Mouse (Mus musculus) lung, embryonic 15.5 days (tissue): ENCODE measurements around the gene Tmem258. TPM values are rescaled to one million over a fixed set of nuclear protein-coding genes. Genes with fewer than 3 reads are reported as not detected.

ENCODE experiments used
- ATAC-seq: fragments of 200-750 bp; cut with Nextera tagmentation; 2 replicates; pipeline ENCODE4 v1.8.0; 2017; ENCODE audit warnings: moderate number of reproducible peaks, borderline replicate concordance; ENCODE audit not compliant: low FRiP score, low TSS enrichment; ENCODE audit errors: extremely low read depth
- H3K27ac ChIP-seq: fragments of 300-500 bp; sonication (generic); 2 replicates; pipeline ENCODE4 v1.5.1; 2015; ENCODE audit warnings: moderate library complexity, mild to moderate bottlenecking, inconsistent platforms
- H3K27me3 ChIP-seq: fragments of 300-500 bp; sonication (generic); 2 replicates; pipeline ENCODE4 v1.6.1; 2015; ENCODE audit warnings: inconsistent platforms
- H3K36me3 ChIP-seq: fragments of 300-500 bp; sonication (generic); 2 replicates; pipeline ENCODE4 v1.6.1; 2015; ENCODE audit warnings: inconsistent platforms
- H3K4me1 ChIP-seq: fragments of 300-500 bp; sonication (generic); 2 replicates; pipeline ENCODE4 v1.6.1; 2015; ENCODE audit warnings: inconsistent platforms
- H3K4me2 ChIP-seq: fragments of 300-500 bp; sonication (generic); 2 replicates; pipeline ENCODE4 v1.6.1; 2015; ENCODE audit warnings: inconsistent platforms, mild to moderate bottlenecking, moderate library complexity
- H3K4me3 ChIP-seq: fragments of 300-500 bp; sonication (generic); 2 replicates; pipeline ENCODE4 v1.5.1; 2015; ENCODE audit warnings: mild to moderate bottlenecking, inconsistent platforms
- H3K9ac ChIP-seq: fragments of 300-500 bp; sonication (generic); 2 replicates; pipeline ENCODE4 v1.6.1; 2015; ENCODE audit warnings: inconsistent platforms
- H3K9me3 ChIP-seq: fragments of 300-500 bp; sonication (generic); 2 replicates; pipeline ENCODE4 v1.6.1; 2016; ENCODE audit warnings: inconsistent platforms
- WGBS: fragments of 180-500 bp; shearing (Covaris S2); methylation state at CpG from one replicate; pipeline ENCODE4 v1.1.7; 2015; 5-methylcytosine and 5-hydroxymethylcytosine counted together
- polyA plus RNA-seq: library from polyadenylated mRNA; unstranded; fragments of >200 nt; fragmentation: Nextera tagmentation; extraction: Ambion mirVana; gene quantifications from 2 replicates; pipeline ENCODE4 v1.2.1, GENCODE M21; 2015

Gene Tmem258
- polyA plus RNA-seq, 1 experiment from 2014 or later, result 440 TPM

DNA sequence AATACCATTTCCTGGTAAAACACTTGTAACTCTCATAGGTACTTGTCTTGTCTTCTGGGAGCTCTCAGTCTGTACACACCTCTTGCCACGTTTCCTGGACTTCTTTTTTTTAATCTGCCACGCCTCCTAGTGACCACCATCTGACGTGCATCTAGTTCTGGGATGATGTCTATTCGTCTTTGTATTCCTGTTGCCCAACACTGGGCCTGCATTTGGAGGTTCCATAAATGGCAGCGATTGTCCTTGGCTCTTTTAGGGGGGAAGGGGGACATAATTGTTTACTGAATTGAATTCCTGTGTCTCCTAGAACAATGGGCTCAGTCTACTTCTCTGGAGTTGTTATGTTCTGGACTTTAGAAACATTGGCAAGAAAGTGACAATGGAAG lies 795 bp downstream of the Tmem258 start:
- peak overlapping the region; percentile 79 for H3K4me2 ChIP-seq
- H3K4me3 ChIP-seq, result peak overlapping the region; percentile 79
- H3K36me3 ChIP-seq, result peaks cover 48% of the 10 kb centered on the region
- peak overlapping the region; percentile 86 for H3K9ac ChIP-seq
- H3K9me3 ChIP-seq, result no peaks in the 10 kb centered on the region
- 1% methylated on average over 5 of the region's 5 CpGs for WGBS
- ATAC-seq, result peak; percentile 41; the same call in 1 of the 2 replicates
- no peaks in the 10 kb centered on the region for H3K27me3 ChIP-seq
- H3K27ac ChIP-seq, result peak overlapping the region; percentile 77
- peaks cover 17% of the 10 kb centered on the region for H3K4me1 ChIP-seq

DNA sequence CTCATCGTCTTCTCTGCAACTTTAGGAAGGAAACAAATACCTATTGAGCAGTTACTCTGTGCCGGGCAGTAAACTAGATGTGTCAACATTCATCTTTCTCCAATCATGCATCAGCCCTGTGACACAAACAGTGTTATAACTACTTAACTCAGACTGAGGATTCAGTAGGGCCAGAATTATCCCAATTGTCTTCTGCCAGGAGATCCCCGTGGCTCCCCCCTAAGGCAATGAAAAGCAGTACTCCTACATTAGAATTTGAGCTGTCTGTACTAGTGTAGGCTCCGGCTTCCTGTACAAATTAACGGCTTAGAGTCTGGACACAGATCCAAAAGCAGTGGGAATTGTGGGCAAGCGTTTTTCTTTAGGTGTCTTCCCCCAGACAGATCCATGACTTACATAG lies 1.2 kb downstream of the Tmem258 start:
- H3K4me1 ChIP-seq, result peaks cover 17% of the 10 kb centered on the region
- H3K9me3 ChIP-seq, result no peaks in the 10 kb centered on the region
- no peaks in the 10 kb centered on the region for H3K27me3 ChIP-seq
- peaks cover 48% of the 10 kb centered on the region for H3K36me3 ChIP-seq
- H3K27ac ChIP-seq, result 0 out of 2 replicates have a peak overlapping the region, but pooled peaks have one; percentile 11
- no peak overlapping the region for H3K9ac ChIP-seq
- WGBS, result 63% methylated on average over 6 of the region's 6 CpGs
- peak overlapping the region; percentile 79 for H3K4me3 ChIP-seq
- peak overlapping the region; percentile 79 for H3K4me2 ChIP-seq
- no peak for ATAC-seq

DNA sequence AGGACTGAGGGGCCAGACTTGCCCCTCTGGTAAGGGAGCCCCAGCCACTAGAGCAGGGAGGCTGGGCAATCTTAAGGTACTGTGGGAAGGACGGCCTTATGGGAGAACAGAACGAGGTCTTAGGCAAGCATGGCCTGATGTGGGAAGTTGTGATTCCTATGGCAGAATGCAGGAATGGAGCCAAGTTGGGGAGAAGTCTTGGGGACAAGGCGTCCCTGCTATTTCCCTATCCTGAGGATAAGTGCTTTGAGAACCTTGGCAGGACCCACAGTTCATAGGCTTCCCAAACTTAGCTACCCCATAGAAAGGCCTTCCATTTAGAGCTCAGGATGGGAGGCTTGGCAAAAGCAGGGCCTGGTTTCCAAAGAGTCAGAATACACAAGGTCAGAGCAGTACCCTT lies 5.0 kb downstream of the Tmem258 start:
- ATAC-seq, result no peak
- peaks cover 59% of the 10 kb centered on the region for H3K36me3 ChIP-seq
- 73% methylated on average over 3 of the region's 3 CpGs for WGBS

DNA sequence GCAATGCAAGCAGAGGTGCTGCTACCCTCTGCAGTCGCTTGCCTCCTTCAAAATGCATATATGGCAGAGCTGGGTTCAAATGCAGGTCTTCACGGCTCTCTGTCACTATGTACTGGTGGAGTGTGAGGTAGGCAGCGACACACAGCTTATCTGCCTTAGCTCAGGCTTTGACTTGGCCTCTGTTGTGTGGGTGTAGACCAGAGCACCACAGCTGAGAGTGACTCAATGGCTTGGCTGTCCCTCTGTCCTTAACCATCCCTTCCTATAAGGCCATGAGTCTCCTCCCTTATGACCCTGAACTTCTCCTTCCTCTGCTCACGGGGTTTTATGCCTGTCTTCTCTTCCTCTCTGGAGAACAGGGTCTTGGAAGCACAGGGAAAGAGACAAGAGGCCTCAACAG lies 7.1 kb downstream of the Tmem258 start:
- WGBS, result 73% methylated on average over 4 of the region's 4 CpGs
- Histone ChIP-seq H3K36me3 (peaks cover 62% of the 10 kb centered on the region), H3K9me3 (no peaks in the 10 kb centered on the region), H3K4me2 (no peak overlapping the region), H3K4me1 (no peaks in the 10 kb centered on the region), H3K9ac (no peak overlapping the region), H3K27ac (no peak overlapping the region), H3K4me3 (no peak overlapping the region), H3K27me3 (no peaks in the 10 kb centered on the region)
- no peak for ATAC-seq

More for the DNA sequence above, 5.0 kb downstream of the Tmem258 start:
- no peak overlapping the region for H3K9ac ChIP-seq
- H3K4me1 ChIP-seq, result peaks cover 9% of the 10 kb centered on the region
- H3K27me3 ChIP-seq, result no peaks in the 10 kb centered on the region
- H3K9me3 ChIP-seq, result no peaks in the 10 kb centered on the region
- no peak overlapping the region for H3K27ac ChIP-seq
- no peak overlapping the region for H3K4me3 ChIP-seq
- no peak overlapping the region for H3K4me2 ChIP-seq

DNA sequence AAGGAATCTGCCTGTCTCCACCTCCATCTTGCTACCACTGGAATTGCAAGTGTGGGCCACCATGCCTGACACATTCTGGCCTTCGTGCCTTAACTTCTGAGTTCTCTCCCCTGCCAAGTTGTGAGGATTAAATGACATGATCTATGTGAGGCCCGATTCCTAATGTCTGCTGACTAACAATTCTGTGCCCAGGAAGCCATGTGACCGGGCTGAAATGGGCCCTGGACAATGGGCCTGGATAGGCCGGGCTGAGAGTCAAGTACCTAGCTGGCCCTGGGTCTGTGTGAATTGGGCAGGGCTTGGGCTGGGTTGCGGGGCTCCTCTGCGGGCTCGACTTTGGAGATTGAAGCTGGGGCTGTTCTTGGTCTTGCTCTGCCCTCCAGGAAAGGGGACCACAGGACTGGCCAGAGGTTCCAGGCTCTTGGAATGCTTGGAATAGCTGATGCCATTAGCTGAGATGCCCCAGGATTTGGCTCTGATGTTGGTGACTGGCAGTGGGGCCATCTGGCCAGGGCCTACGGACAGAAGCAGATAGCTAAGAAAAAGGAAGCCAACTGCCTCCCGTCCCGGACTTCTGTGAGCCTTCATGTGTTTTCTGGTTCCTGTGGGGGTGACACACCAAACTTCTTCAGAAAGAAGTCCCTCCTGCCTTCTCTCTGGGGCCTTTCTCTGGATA lies 10.1 kb downstream of the Tmem258 start:
- Histone ChIP-seq H3K9ac (no peak overlapping the region), H3K36me3 (peaks cover 41% of the 10 kb centered on the region), H3K4me2 (no peak overlapping the region), H3K27me3 (no peaks in the 10 kb centered on the region), H3K4me1 (no peaks in the 10 kb centered on the region), H3K9me3 (no peaks in the 10 kb centered on the region), H3K27ac (no peak overlapping the region), H3K4me3 (no peak overlapping the region)
- no peak for ATAC-seq
- WGBS, result 83% methylated on average over 10 of the region's 10 CpGs

DNA sequence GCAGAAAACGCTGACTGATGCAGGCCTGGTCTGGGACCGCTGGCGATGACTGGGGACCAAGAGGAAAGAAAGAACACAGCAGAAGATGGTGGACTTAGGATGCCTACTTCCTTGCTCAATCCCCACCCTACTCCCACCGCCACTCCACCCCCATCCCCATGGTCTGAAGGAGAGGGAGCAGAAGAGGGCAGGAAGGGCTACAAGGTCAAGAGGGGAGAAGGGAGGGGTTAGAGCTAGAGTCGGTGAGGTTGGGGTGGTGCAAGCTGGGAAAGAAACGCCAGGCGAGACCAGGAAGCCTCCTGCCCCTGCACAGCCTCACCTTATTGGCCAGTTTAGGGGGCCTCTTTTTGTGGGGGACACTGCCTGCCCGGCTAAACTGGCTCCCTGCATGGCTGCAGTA lies 12.3 kb downstream of the Tmem258 start:
- no peak for ATAC-seq
- Histone ChIP-seq H3K36me3 (peaks cover 20% of the 10 kb centered on the region), H3K4me1 (peaks cover 6% of the 10 kb centered on the region; the same call in 1 of the 2 replicates)

DNA sequence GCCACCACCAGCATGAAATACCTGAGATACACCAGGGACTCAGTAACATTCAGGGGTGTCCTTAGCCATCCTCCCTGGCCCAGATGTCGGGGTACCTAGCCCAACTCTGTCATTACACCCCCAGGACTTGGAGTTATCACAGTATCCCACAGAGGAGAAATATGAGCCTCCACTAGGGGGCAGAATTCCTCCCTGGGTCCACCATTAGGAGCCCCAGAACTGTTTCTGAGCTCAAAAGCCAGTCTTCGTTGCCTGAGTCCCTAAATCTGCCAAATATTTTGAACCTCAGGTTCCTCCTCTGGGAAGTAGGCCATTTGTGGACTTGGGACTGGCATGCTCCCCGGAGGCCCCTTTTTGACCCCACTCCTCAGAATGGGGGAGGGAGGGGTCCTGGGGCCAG lies 15.3 kb downstream of the Tmem258 start:
- H3K9ac ChIP-seq, result no peak overlapping the region
- H3K27me3 ChIP-seq, result no peaks in the 10 kb centered on the region
- 38% methylated on average over 3 of the region's 3 CpGs for WGBS
- H3K27ac ChIP-seq, result peak overlapping the region; percentile 29; the same call in 1 of the 2 replicates
- H3K4me1 ChIP-seq, result peaks cover 12% of the 10 kb centered on the region
- no peak for ATAC-seq
- H3K4me3 ChIP-seq, result no peak overlapping the region
- no peak overlapping the region for H3K4me2 ChIP-seq
- H3K9me3 ChIP-seq, result no peaks in the 10 kb centered on the region
- 0 out of 2 replicates have a peak, but pooled peaks cover under 1% of the 10 kb centered on the region for H3K36me3 ChIP-seq

More for the DNA sequence above, 12.3 kb downstream of the Tmem258 start:
- Histone ChIP-seq H3K9me3 (no peaks in the 10 kb centered on the region), H3K9ac (no peak overlapping the region), H3K4me3 (no peak overlapping the region), H3K4me2 (no peak overlapping the region), H3K27ac (no peak overlapping the region), H3K27me3 (no peaks in the 10 kb centered on the region)
- WGBS, result 67% methylated on average over 8 of the region's 8 CpGs

DNA sequence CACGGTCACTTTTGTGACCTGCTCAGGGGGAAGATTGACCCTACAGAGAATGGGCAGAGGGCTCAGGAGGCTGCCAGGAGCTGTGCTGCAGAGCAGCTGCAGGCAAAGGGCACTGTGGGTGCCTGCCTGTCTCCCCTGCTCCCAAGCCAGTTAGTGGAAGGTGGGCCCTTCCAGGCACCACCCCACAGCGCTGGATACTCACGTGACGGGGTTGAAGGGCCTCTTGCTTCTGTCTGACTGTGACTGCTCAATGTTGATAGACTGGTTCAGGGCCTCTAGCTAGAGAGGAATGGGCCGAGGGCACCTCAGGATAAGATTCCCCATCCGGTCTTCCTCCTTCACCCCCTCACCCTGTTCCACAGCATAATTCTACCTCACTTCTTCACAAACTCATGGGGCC lies 15.8 kb downstream of the Tmem258 start:
- 36% methylated on average over 6 of the region's 6 CpGs for WGBS
- peak overlapping the region; percentile 29; the same call in 1 of the 2 replicates for H3K27ac ChIP-seq

DNA sequence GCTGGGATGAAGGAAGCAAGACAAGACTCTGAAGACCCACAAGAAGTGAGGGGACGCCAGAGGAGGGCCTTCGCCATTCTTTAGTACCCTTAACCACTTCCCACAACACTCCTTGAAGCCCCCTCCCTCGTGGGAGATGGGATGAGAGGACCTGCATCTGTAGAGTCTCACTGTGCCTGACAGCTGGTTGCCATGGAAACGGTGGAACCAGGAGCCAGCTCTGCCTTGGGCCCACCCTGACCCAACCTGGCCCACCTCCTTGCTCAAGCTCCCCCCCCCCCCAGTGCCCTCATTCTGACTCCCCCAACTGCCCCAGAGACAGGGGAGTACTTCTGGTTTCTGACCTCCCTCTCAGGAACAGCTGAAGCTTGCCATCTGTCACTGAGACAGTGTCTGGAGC lies 17.8 kb downstream of the Tmem258 start:
- Histone ChIP-seq H3K4me3 (no peak overlapping the region), H3K9ac (no peak overlapping the region), H3K27me3 (no peaks in the 10 kb centered on the region), H3K4me2 (no peak overlapping the region), H3K4me1 (peaks cover 31% of the 10 kb centered on the region), H3K36me3 (no peaks in the 10 kb centered on the region), H3K9me3 (no peaks in the 10 kb centered on the region), H3K27ac (no peak overlapping the region)
- no peak for ATAC-seq
- WGBS, result 30% methylated on average over 4 of the region's 4 CpGs

More for the DNA sequence above, 15.8 kb downstream of the Tmem258 start:
- Histone ChIP-seq H3K9me3 (no peaks in the 10 kb centered on the region), H3K4me1 (peaks cover 13% of the 10 kb centered on the region), H3K4me3 (no peak overlapping the region), H3K4me2 (no peak overlapping the region), H3K36me3 (no peaks in the 10 kb centered on the region), H3K27me3 (no peaks in the 10 kb centered on the region), H3K9ac (no peak overlapping the region)
- ATAC-seq, result peak; percentile 41; the same call in 1 of the 2 replicates

DNA sequence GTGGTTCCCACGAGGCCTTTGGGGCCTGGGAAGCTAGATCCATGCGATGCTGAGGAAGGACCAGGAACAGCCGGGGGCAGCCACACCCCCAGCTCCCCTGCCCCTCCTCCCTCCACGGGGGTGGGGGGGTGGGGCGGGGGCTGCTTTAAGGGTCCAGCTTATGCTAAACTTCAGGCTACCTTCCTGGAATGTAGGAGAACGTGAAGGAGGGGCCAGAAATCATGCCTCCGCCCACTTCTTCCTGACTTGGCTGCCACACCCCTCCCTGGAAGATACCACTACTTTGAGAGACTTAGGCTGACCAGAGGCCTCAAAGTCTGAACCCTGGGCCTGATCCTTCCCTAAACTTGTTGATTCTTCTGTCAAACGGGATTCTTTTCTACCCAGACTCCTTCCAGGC lies 18.8 kb downstream of the Tmem258 start:
- no peak overlapping the region for H3K9ac ChIP-seq
- no peak overlapping the region for H3K27ac ChIP-seq
- H3K4me2 ChIP-seq, result no peak overlapping the region
- 17% methylated on average over 7 of the region's 8 CpGs for WGBS
- H3K36me3 ChIP-seq, result no peaks in the 10 kb centered on the region
- H3K27me3 ChIP-seq, result no peaks in the 10 kb centered on the region
- ATAC-seq, result no peak
- no peaks in the 10 kb centered on the region for H3K9me3 ChIP-seq
- H3K4me1 ChIP-seq, result peaks cover 31% of the 10 kb centered on the region
- no peak overlapping the region for H3K4me3 ChIP-seq

DNA sequence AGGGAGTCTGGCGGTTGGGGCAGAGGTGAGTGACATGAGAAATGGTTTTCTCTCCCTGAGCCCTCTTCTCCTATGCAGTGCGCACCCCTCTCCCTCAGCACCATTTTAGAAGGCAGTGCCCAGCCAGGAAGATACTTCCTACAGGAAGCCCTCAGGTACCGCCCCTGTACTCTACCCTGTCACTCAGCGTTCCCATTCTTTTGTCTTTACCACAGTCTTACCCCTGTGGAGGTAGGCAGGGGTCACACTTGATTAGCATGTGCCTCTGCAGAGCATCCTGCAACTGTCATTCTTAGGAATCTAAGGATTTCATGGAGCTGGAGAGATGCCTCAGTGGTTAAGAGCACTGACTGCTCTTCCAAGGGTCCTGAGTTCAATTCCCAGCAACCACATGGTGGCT lies 19.7 kb downstream of the Tmem258 start:
- no peak for ATAC-seq

DNA sequence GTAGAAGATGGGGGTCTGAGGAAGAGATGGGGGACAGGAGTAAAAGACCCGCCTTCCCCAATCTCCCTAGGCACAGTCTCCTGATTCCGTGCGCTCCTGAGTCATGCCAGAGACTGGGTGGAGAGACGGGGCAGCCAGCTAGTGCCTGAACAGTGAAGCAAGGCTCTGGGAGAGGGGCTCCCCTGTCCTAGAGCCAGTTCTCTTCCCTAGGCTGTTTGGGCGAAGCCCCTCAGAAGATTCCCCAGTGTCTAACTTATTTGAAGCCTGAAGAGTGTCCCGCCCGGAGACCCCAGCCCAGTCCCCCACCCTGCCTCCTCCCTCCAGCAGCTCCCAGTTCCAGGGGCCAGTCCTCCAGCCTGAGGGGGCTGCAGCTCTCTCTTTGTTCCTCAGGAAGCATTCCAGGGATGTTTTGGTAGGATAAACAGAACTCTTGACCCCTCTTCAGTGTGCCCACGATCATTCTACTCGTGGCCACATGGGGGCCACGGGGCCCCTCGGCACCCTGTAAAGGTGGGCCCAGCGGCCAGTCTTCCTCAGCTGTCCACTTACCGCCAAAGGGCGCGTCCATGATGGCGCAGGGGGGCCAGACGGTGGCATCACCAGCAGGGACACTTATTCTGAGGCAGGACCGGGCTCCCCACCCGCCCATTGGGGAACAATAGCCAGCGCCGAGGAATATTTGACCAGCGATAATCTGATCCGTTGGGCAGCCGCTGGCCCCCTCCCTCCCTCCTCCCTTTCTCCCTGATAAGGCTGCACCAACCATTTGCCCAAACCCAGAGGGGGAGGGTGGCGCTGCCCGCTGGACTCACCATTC lies 21.0 kb downstream of the Tmem258 start:
- Histone ChIP-seq H3K9me3 (no peaks in the 10 kb centered on the region), H3K4me2 (peak overlapping the region; percentile 53), H3K4me1 (peaks cover 26% of the 10 kb centered on the region), H3K36me3 (no peaks in the 10 kb centered on the region), H3K4me3 (peak overlapping the region; percentile 13), H3K27me3 (no peaks in the 10 kb centered on the region), H3K27ac (peak overlapping the region; percentile 66), H3K9ac (peak overlapping the region; percentile 26; the same call in 1 of the 2 replicates)
- peak; percentile 20; the same call in 1 of the 2 replicates for ATAC-seq
- WGBS, result 12% methylated on average over 26 of the region's 26 CpGs

More for the DNA sequence above, 19.7 kb downstream of the Tmem258 start:
- Histone ChIP-seq H3K4me1 (peaks cover 31% of the 10 kb centered on the region), H3K4me3 (no peak overlapping the region), H3K9ac (no peak overlapping the region), H3K27ac (no peak overlapping the region), H3K36me3 (no peaks in the 10 kb centered on the region), H3K9me3 (no peaks in the 10 kb centered on the region), H3K4me2 (no peak overlapping the region), H3K27me3 (no peaks in the 10 kb centered on the region)
- 73% methylated on average over 4 of the region's 4 CpGs for WGBS
